Mouse (Mus musculus): Measurements from ENCODE around the gene Thra.

DNA sequence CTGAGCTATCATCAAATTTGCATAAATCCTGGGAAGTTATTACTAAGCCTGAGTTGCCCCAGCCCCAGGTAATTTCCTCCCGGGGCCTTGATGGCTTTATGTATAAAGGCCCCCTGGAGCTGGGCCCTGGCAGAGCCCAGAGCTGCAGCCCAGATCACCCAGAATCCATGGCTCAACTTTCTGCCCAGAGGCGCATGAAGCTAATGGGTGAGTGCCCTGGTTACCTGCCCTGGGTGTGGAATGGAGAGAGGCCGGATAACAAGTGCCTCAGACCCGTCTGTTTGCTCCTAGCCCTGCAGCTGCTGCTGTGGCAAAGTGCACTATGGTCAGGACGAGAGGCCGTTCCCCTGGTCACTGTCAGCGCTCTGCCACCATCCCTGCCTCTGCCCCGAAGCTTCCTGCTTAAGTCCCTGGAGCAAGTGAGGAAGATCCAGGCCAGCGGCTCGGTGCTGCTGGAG is 39.2 kb upstream of the Thra start, which contains the start of gene Csf3:
- TF ChIP-seq CTCF (IDR thresholded peaks at IDR 0.05; ENCODE audit: low read depth, low read length), result no peak
- TF ChIP-seq POLR2A (IDR thresholded peaks at IDR 0.05; ENCODE audit: borderline replicate concordance, low read depth, low read length), result no peak
